Mouse (Mus musculus) embryonic facial prominence, embryonic 11.5 days (tissue): Measurements from ENCODE around the gene Cgnl1. TPM values are rescaled to one million over a fixed set of nuclear protein-coding genes. Genes with fewer than 3 reads are reported as not detected.

ENCODE experiments used
- ATAC-seq: fragments of 200-750 bp; cut with Nextera tagmentation; replicated peaks from 2 replicates; pipeline ENCODE4 v1.8.0; 2017; ENCODE audit warnings: low read depth; ENCODE audit not compliant: insufficient number of reproducible peaks, low FRiP score, low TSS enrichment
- DNase-seq: peaks from one replicate; pipeline ENCODE4 v3.0.0-alpha.2; 2015; ENCODE audit warnings: low spot score
- H3K27ac ChIP-seq: fragments of 300-500 bp; sonication (generic); replicated peaks from 2 replicates; pipeline ENCODE4 v1.5.1; 2014; ENCODE audit warnings: mild to moderate bottlenecking, low read depth, low read length, control low read depth
- H3K27me3 ChIP-seq: fragments of 300-500 bp; sonication (generic); 2 replicates; pipeline ENCODE4 v1.6.1; 2014; ENCODE audit warnings: mild to moderate bottlenecking, low read length, moderate library complexity, mixed read lengths; ENCODE audit not compliant: control insufficient read depth, insufficient read depth
- H3K36me3 ChIP-seq: fragments of 300-500 bp; sonication (generic); replicated peaks from 2 replicates; pipeline ENCODE4 v1.6.1; 2014; ENCODE audit warnings: low read depth, mild to moderate bottlenecking, low read length, moderate library complexity, mixed read lengths; ENCODE audit not compliant: control insufficient read depth, insufficient read depth
- H3K4me1 ChIP-seq: fragments of 300-500 bp; sonication (generic); 2 replicates; pipeline ENCODE4 v1.6.1; 2014; ENCODE audit warnings: low read length, mixed read lengths; ENCODE audit not compliant: control insufficient read depth, insufficient read depth
- H3K4me2 ChIP-seq: fragments of 300-500 bp; sonication (generic); 2 replicates; pipeline ENCODE4 v1.6.1; 2014; ENCODE audit warnings: low read depth, mild to moderate bottlenecking, control low read depth, low read length, moderate library complexity
- H3K4me3 ChIP-seq: fragments of 300-500 bp; sonication (generic); 2 replicates; pipeline ENCODE4 v1.5.1; 2014; ENCODE audit warnings: low read depth, low read length, control low read depth
- H3K9ac ChIP-seq: fragments of 300-500 bp; sonication (generic); replicated peaks from 2 replicates; pipeline ENCODE4 v1.6.1; 2014; ENCODE audit warnings: mild to moderate bottlenecking, control low read depth, low read length
- H3K9me3 ChIP-seq: fragments of 300-500 bp; sonication (generic); replicated peaks from 2 replicates; pipeline ENCODE4 v1.6.1; 2016; ENCODE audit warnings: mild to moderate bottlenecking, low read length, inconsistent platforms, mixed read lengths; ENCODE audit not compliant: control insufficient read depth
- WGBS: fragments of 180-500 bp; shearing (Covaris S2); extraction: QIAGEN DNeasy Blood & Tissue Kit; methylation state at CpG from one replicate; pipeline ENCODE4 v1.1.7; 2014; 5-methylcytosine and 5-hydroxymethylcytosine counted together
- polyA plus RNA-seq: library from polyadenylated mRNA; unstranded; fragments of >200 nt; fragmentation: Nextera tagmentation; extraction: Ambion mirVana; gene quantifications from 2 replicates; pipeline ENCODE4 v1.2.1, GENCODE M21; 2014

Cgnl1 gene
- polyA plus RNA-seq, 1 experiment from 2014 or later, result 5.4 TPM

- Histone ChIP-seq H3K27ac (no peak overlapping the region), H3K4me2 (no peak overlapping the region), H3K27me3 (no peaks in the 10 kb centered on the region; the same call in 1 of the 2 replicates), H3K4me3 (no peak overlapping the region), H3K9ac (no peak overlapping the region), H3K9me3 (no peaks in the 10 kb centered on the region), H3K36me3 (no peaks in the 10 kb centered on the region), H3K4me1 (no peaks in the 10 kb centered on the region)
- ATAC-seq (no peak), DNase-seq (no peak)
- WGBS, result 85% methylated on average over 8 of the region's 8 CpGs
Observed at GRCm38 (mm10) chr9:71766306-71766705, 5.1 kb downstream of the Cgnl1 start.

DNA sequence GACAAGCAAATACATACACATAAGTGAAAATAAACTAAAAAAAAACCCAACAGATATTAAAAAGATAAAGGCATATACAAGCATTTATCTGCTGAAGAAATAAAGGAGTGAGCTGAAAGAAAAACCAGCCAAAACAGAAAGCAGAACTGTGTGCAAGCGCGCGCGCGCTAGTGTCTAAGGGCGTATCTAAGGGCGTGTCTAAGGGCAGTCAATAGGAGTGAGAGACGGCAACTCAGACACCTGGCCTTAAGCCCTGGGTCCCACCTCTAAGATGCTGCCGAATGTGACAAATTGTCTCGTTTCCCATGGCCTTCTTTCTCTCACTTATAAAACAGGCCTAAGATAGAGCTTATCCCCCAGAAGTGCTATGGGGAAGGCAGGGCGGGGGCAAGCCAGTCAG, 6.9 kb downstream of the Cgnl1 start:
- no peak for DNase-seq
- 52% methylated on average over 11 of the region's 11 CpGs for WGBS

GRCm38 (mm10) chr9:71763273-71763672, 8.1 kb downstream of the Cgnl1 start:
- H3K27ac ChIP-seq, result no peak overlapping the region
- WGBS, result 11% methylated on average over 1 of the region's 1 CpGs
- H3K27me3 ChIP-seq, result no peaks in the 10 kb centered on the region

More for the DNA sequence above, 6.9 kb downstream of the Cgnl1 start:
- Histone ChIP-seq H3K4me2 (no peak overlapping the region), H3K27ac (no peak overlapping the region), H3K27me3 (no peaks in the 10 kb centered on the region), H3K9ac (no peak overlapping the region), H3K36me3 (no peaks in the 10 kb centered on the region), H3K4me1 (peaks cover 10% of the 10 kb centered on the region; the same call in 1 of the 2 replicates), H3K4me3 (no peak overlapping the region), H3K9me3 (no peaks in the 10 kb centered on the region)
- no peak for ATAC-seq

GRCm38 (mm10) chr9:71761663-71762062, 9.7 kb downstream of the Cgnl1 start:
- H3K27me3 ChIP-seq, result no peaks in the 10 kb centered on the region
- H3K4me2 ChIP-seq, result no peak overlapping the region
- H3K4me1 ChIP-seq, result peaks cover 12% of the 10 kb centered on the region
- H3K36me3 ChIP-seq, result no peaks in the 10 kb centered on the region
- WGBS, result 85% methylated on average over 4 of the region's 4 CpGs
- no peaks in the 10 kb centered on the region for H3K9me3 ChIP-seq
- ATAC-seq (no peak), DNase-seq (no peak)
- no peak overlapping the region for H3K4me3 ChIP-seq
- H3K9ac ChIP-seq, result no peak overlapping the region
- no peak overlapping the region for H3K27ac ChIP-seq

More at GRCm38 (mm10) chr9:71763273-71763672, 8.1 kb downstream of the Cgnl1 start:
- Histone ChIP-seq H3K9ac (no peak overlapping the region), H3K4me2 (no peak overlapping the region), H3K9me3 (no peaks in the 10 kb centered on the region), H3K36me3 (no peaks in the 10 kb centered on the region), H3K4me3 (no peak overlapping the region), H3K4me1 (peaks cover 12% of the 10 kb centered on the region)
- ATAC-seq (no peak), DNase-seq (no peak)

GRCm38 (mm10) chr9:71760518-71761141, 10.8 kb downstream of the Cgnl1 start:
- no peak for ATAC-seq
- Histone ChIP-seq H3K9me3 (no peaks in the 10 kb centered on the region), H3K27ac (peak overlapping the region; percentile 1; the same call in 1 of the 2 replicates), H3K4me3 (no peak overlapping the region), H3K4me2 (no peak overlapping the region), H3K36me3 (no peaks in the 10 kb centered on the region), H3K27me3 (no peaks in the 10 kb centered on the region), H3K4me1 (peaks cover 12% of the 10 kb centered on the region), H3K9ac (peak overlapping the region; percentile 18; the same call in 1 of the 2 replicates)
- peak; percentile 57 for DNase-seq
- 11% methylated on average over 14 of the region's 14 CpGs for WGBS

DNA sequence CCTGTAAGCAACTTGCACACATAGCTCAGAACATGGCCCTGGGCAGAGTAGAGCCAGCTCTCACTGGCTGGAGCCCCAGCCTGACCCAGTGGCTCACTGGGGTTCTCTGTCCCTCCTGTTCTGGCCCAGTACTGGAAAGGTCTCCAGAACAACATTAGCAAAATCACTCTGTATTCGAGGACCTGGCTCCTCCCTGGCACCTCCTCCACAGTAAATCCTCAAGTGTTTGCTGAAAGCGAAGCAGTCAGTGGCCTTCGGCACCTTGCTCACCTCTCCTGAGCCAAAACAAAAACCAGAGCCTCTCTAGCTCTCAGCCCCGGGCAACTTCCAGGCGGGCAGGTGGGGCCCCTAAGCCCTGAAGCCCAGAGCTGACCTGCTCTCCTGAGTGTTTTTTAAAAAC, 11.5 kb downstream of the Cgnl1 start:
- H3K36me3 ChIP-seq, result no peaks in the 10 kb centered on the region
- H3K27me3 ChIP-seq, result no peaks in the 10 kb centered on the region
- 8% methylated on average over 5 of the region's 5 CpGs for WGBS
- peaks cover 12% of the 10 kb centered on the region for H3K4me1 ChIP-seq
- H3K9ac ChIP-seq, result no peak overlapping the region; the same call in 1 of the 2 replicates
- H3K27ac ChIP-seq, result peak overlapping the region; percentile 1; the same call in 1 of the 2 replicates
- H3K9me3 ChIP-seq, result no peaks in the 10 kb centered on the region
- H3K4me2 ChIP-seq, result no peak overlapping the region
- H3K4me3 ChIP-seq, result no peak overlapping the region
- no peak for DNase-seq
- ATAC-seq, result no peak

DNA sequence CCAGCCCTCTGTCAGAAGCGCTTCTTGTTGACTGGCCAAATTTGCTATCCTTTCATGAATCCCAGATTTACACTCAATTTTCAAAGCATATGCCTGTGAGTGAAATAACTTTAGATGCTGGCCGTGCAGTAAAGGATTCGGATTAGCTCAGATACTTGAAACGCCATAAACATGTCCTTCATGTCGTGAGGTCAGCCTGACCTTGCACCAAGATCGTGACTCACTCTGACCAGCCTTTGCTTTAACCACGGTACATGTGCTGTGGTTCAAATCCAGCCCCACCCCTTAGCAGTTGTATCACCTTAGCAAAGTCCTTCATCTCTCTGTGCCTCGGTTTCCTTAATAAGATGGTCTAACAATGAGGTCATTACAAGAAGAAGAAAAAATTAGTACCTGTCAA, 14.0 kb downstream of the Cgnl1 start:
- no peak for ATAC-seq
- H3K9me3 ChIP-seq, result no peaks in the 10 kb centered on the region
- no peak for DNase-seq
- H3K27ac ChIP-seq, result no peak overlapping the region
- no peak overlapping the region for H3K9ac ChIP-seq
- H3K4me2 ChIP-seq, result no peak overlapping the region
- peaks cover 12% of the 10 kb centered on the region for H3K4me1 ChIP-seq
- H3K27me3 ChIP-seq, result no peaks in the 10 kb centered on the region
- no peak overlapping the region for H3K4me3 ChIP-seq
- no peaks in the 10 kb centered on the region for H3K36me3 ChIP-seq
- WGBS, result 76% methylated on average over 8 of the region's 8 CpGs

DNA sequence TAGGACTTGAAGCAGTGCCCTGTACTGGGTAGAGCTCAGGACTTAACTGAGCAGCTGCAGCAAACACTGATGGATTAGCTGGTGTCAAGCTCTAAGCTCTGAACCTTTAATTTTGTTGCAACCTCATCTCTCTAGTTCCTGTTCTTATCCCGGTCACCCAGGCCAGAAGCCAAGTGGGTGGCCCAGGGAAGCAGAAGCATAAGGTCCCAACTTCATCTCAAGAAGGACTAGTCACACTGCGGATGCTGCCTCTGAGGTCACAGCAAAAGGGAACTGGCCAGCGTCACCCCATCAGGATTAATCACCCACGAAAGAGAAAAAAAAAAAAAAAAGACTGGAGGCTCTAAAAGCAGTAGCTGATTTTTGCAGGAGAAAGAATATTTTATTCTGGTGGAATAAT, 14.5 kb downstream of the Cgnl1 start:
- Histone ChIP-seq H3K27me3 (no peaks in the 10 kb centered on the region), H3K4me3 (no peak overlapping the region), H3K27ac (no peak overlapping the region), H3K9me3 (no peaks in the 10 kb centered on the region), H3K4me2 (no peak overlapping the region), H3K36me3 (no peaks in the 10 kb centered on the region), H3K9ac (no peak overlapping the region), H3K4me1 (peaks cover 12% of the 10 kb centered on the region)
- ATAC-seq (no peak), DNase-seq (no peak)
- 39% methylated on average over 4 of the region's 4 CpGs for WGBS
